Mouse (Mus musculus) hindbrain, postnatal 0 days (tissue): ENCODE measurements around the gene Uvrag. TPM values are rescaled to one million over a fixed set of nuclear protein-coding genes. Genes with fewer than 3 reads are reported as not detected.
A peak's percentile ranks its signal among the peaks of the same experiment; 100 is the strongest.

Experiments
- ATAC-seq: fragments of 200-750 bp; cut with Nextera tagmentation; 2 replicates; pipeline ENCODE4 v1.8.0; 2017; ENCODE audit warnings: mild to moderate bottlenecking, moderate TSS enrichment, moderate library complexity
- DNase-seq: peaks from one replicate; pipeline ENCODE4 v3.0.0-alpha.2; 2015; ENCODE audit warnings: low spot score
- H3K27ac ChIP-seq: fragments of 300-500 bp; sonication (generic); 2 replicates; pipeline ENCODE4 v1.5.1; 2014; ENCODE audit warnings: mild to moderate bottlenecking
- H3K27me3 ChIP-seq: fragments of 300-500 bp; sonication (generic); 2 replicates; pipeline ENCODE4 v1.6.1; 2014; ENCODE audit warnings: low read length, mixed read lengths; ENCODE audit not compliant: insufficient read depth
- H3K36me3 ChIP-seq: fragments of 300-500 bp; sonication (generic); 2 replicates; pipeline ENCODE4 v1.6.1; 2014; ENCODE audit warnings: low read length, mixed read lengths; ENCODE audit not compliant: insufficient read depth
- H3K4me1 ChIP-seq: fragments of 300-500 bp; sonication (generic); 2 replicates; pipeline ENCODE4 v1.6.1; 2014; ENCODE audit warnings: antibody characterized with exemption, low read length, mixed read lengths; ENCODE audit not compliant: insufficient read depth
- H3K4me2 ChIP-seq: fragments of 300-500 bp; sonication (generic); 2 replicates; pipeline ENCODE4 v1.6.1; 2014; ENCODE audit warnings: low read depth, mild to moderate bottlenecking, low read length, moderate library complexity, mixed read lengths
- H3K4me3 ChIP-seq: fragments of 300-500 bp; sonication (generic); 2 replicates; pipeline ENCODE4 v1.5.1; 2014; ENCODE audit warnings: low read length
- H3K9ac ChIP-seq: fragments of 300-500 bp; sonication (generic); replicated peaks from 2 replicates; pipeline ENCODE4 v1.6.1; 2014; ENCODE audit warnings: mild to moderate bottlenecking, low read length, moderate library complexity, mixed read lengths
- H3K9me3 ChIP-seq: fragments of 300-500 bp; sonication (generic); 2 replicates; pipeline ENCODE4 v1.6.1; 2016; ENCODE audit warnings: low read length, mixed read lengths
- CTCF ChIP-seq: IDR thresholded peaks from 2 replicates; pipeline ENCODE4 v1.5.1; 2016; ENCODE audit warnings: antibody characterized with exemption, control low read depth, low read depth
- WGBS: fragments of 180-500 bp; shearing (Covaris S2); extraction: QIAGEN DNeasy Blood & Tissue Kit; methylation state at CpG from one replicate; pipeline ENCODE4 v1.1.7; 2014; 5-methylcytosine and 5-hydroxymethylcytosine counted together
- polyA plus RNA-seq: library from polyadenylated mRNA; unstranded; fragments of >200 nt; fragmentation: Nextera tagmentation; extraction: Ambion mirVana; gene quantifications from 2 replicates; pipeline ENCODE4 v1.2.1, GENCODE M21; 2015
- total RNA-seq: library from RNA; depleted of rRNA; stranded (reverse); fragments of >200 nt; gene quantifications from 2 replicates; pipeline ENCODE4 v1.2.3, GENCODE M21; 2014

Uvrag gene
- total and polyA plus RNA-seq, 2 experiments from 2014 or later, result 16.5 to 36.7 TPM

- H3K9me3 ChIP-seq, result no peaks in the 10 kb centered on the region
- H3K4me3 ChIP-seq, result no peak overlapping the region
- no peak for TF ChIP-seq CTCF
- no peak overlapping the region for H3K9ac ChIP-seq
- ATAC-seq (no peak), DNase-seq (no peak)
- H3K27ac ChIP-seq, result no peak overlapping the region
- H3K4me1 ChIP-seq, result no peaks in the 10 kb centered on the region
- H3K4me2 ChIP-seq, result no peak overlapping the region
- WGBS, result 66% methylated on average over 3 of the region's 3 CpGs
- peaks cover 11% of the 10 kb centered on the region; the same call in 1 of the 2 replicates for H3K36me3 ChIP-seq
- H3K27me3 ChIP-seq, result no peaks in the 10 kb centered on the region
These were observed 55.7 kb downstream of the Uvrag start for GRCm38 (mm10) chr7:99085249-99085648.

GRCm38 (mm10) chr7:99079522-99079921 lies 61.4 kb downstream of the Uvrag start:
- Histone ChIP-seq H3K4me1 (no peaks in the 10 kb centered on the region), H3K27ac (no peak overlapping the region), H3K4me2 (no peak overlapping the region), H3K9me3 (no peaks in the 10 kb centered on the region), H3K4me3 (no peak overlapping the region), H3K27me3 (no peaks in the 10 kb centered on the region), H3K36me3 (no peaks in the 10 kb centered on the region), H3K9ac (no peak overlapping the region)
- ATAC-seq (no peak), DNase-seq (peak; percentile 85)
- TF ChIP-seq CTCF, result peak; percentile 83
- WGBS, result 35% methylated on average over 4 of the region's 4 CpGs

GRCm38 (mm10) chr7:99078805-99079204 lies 62.1 kb downstream of the Uvrag start:
- no peak for TF ChIP-seq CTCF

GRCm38 (mm10) chr7:99077234-99077633 lies 63.7 kb downstream of the Uvrag start:
- ATAC-seq, result no peak
- TF ChIP-seq CTCF, result no peak

More at GRCm38 (mm10) chr7:99078805-99079204, 62.1 kb downstream of the Uvrag start:
- no peaks in the 10 kb centered on the region for H3K27me3 ChIP-seq
- H3K9me3 ChIP-seq, result no peaks in the 10 kb centered on the region
- H3K9ac ChIP-seq, result no peak overlapping the region
- no peaks in the 10 kb centered on the region for H3K4me1 ChIP-seq
- no peak overlapping the region for H3K27ac ChIP-seq
- H3K4me3 ChIP-seq, result no peak overlapping the region
- ATAC-seq (no peak), DNase-seq (no peak)
- WGBS, result 96% methylated on average over 6 of the region's 6 CpGs
- no peak overlapping the region for H3K4me2 ChIP-seq
- H3K36me3 ChIP-seq, result no peaks in the 10 kb centered on the region

GRCm38 (mm10) chr7:99075101-99075500 lies 65.8 kb downstream of the Uvrag start:
- Histone ChIP-seq H3K4me3 (no peak overlapping the region), H3K27ac (no peak overlapping the region), H3K4me1 (no peaks in the 10 kb centered on the region), H3K9me3 (no peaks in the 10 kb centered on the region), H3K36me3 (no peaks in the 10 kb centered on the region), H3K9ac (no peak overlapping the region), H3K27me3 (no peaks in the 10 kb centered on the region), H3K4me2 (no peak overlapping the region)
- TF ChIP-seq CTCF, result no peak
- 85% methylated on average over 5 of the region's 5 CpGs for WGBS
- DNase-seq, result no peak
- no peak for ATAC-seq

More at GRCm38 (mm10) chr7:99077234-99077633, 63.7 kb downstream of the Uvrag start:
- Histone ChIP-seq H3K4me3 (no peak overlapping the region), H3K9ac (no peak overlapping the region), H3K27ac (no peak overlapping the region), H3K36me3 (no peaks in the 10 kb centered on the region), H3K4me2 (no peak overlapping the region), H3K9me3 (no peaks in the 10 kb centered on the region), H3K27me3 (no peaks in the 10 kb centered on the region), H3K4me1 (no peaks in the 10 kb centered on the region)
- 78% methylated on average over 8 of the region's 8 CpGs for WGBS
- DNase-seq, result no peak

GRCm38 (mm10) chr7:99073734-99074372 lies 67.1 kb downstream of the Uvrag start:
- H3K36me3 ChIP-seq, result no peaks in the 10 kb centered on the region
- no peaks in the 10 kb centered on the region for H3K4me1 ChIP-seq
- H3K27me3 ChIP-seq, result no peaks in the 10 kb centered on the region
- no peak overlapping the region for H3K9ac ChIP-seq
- no peak overlapping the region for H3K4me3 ChIP-seq
- H3K4me2 ChIP-seq, result no peak overlapping the region
- 26% methylated on average over 7 of the region's 7 CpGs for WGBS
- no peaks in the 10 kb centered on the region for H3K9me3 ChIP-seq
- DNase-seq (peak; percentile 80), ATAC-seq (peak; percentile 89)
- H3K27ac ChIP-seq, result no peak overlapping the region
- TF ChIP-seq CTCF, result peak; percentile 80

GRCm38 (mm10) chr7:99067710-99068109 lies 73.2 kb downstream of the Uvrag start:
- H3K27me3 ChIP-seq, result no peaks in the 10 kb centered on the region
- H3K9ac ChIP-seq, result no peak overlapping the region
- H3K27ac ChIP-seq, result no peak overlapping the region
- TF ChIP-seq CTCF, result no peak
- DNase-seq, result no peak
- no peak for ATAC-seq
- no peaks in the 10 kb centered on the region for H3K9me3 ChIP-seq
- H3K4me2 ChIP-seq, result no peak overlapping the region
- H3K4me1 ChIP-seq, result no peaks in the 10 kb centered on the region
- 66% methylated on average over 7 of the region's 7 CpGs for WGBS
- H3K36me3 ChIP-seq, result no peaks in the 10 kb centered on the region
- H3K4me3 ChIP-seq, result no peak overlapping the region
